Mouse (Mus musculus): Measurements from ENCODE around the gene Rnf167. TPM values are rescaled to one million over a fixed set of nuclear protein-coding genes. Genes with fewer than 3 reads are reported as not detected.

The Rnf167 gene
- polyA plus RNA-seq, 1 experiment: 77.6 TPM

DNA sequence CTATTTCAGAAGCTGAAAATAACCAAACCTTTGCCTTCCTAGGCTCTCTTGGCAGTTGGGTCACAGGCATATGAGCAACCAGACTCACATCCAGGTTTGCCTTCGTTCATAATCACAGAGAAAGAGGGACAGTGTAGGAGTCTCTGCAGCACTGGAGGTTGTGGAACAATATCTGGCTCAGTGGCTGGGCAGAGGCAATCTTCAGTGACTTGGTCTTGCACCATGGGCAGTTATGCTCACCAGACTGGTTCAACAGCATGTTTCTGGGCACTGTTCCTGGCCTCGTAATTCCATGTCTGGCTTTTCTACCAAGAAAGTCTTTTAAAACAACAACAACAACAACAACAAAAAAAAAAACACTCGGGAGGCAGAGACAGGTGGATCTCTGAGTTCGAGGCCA is 11.4 kb upstream of the Rnf167 start:
- no peak overlapping the region for H3K27ac ChIP-seq (ENCODE audit: control insufficient read depth, insufficient read depth, low read depth, low read length)
- no peaks in the 10 kb centered on the region for H3K4me1 ChIP-seq (ENCODE audit: control insufficient read depth, insufficient read depth, low read length)
- H3K36me3 ChIP-seq (ENCODE audit: control insufficient read depth, insufficient read depth, low read length): no peaks in the 10 kb centered on the region
- H3K27me3 ChIP-seq (ENCODE audit: control insufficient read depth, insufficient read depth, low read length): no peaks in the 10 kb centered on the region
- no peak overlapping the region for H3K4me3 ChIP-seq (ENCODE audit: control insufficient read depth, low read depth, low read length)
- no peak for TF ChIP-seq CTCF (IDR thresholded peaks at IDR 0.05; ENCODE audit: control insufficient read depth, insufficient read depth, insufficient replicate concordance, low read depth, low read length)
- TF ChIP-seq POLR2A (IDR thresholded peaks at IDR 0.05; ENCODE audit: control insufficient read depth, low read depth, low read length): no peak

GRCm38 (mm10) chr11:70637764-70638163 is 9.3 kb upstream of the Rnf167 start:
- H3K27ac ChIP-seq (ENCODE audit: control insufficient read depth, insufficient read depth, low read depth, low read length): no peak overlapping the region
- H3K4me3 ChIP-seq (ENCODE audit: control insufficient read depth, low read depth, low read length): no peak overlapping the region
- TF ChIP-seq POLR2A (IDR thresholded peaks at IDR 0.05; ENCODE audit: control insufficient read depth, low read depth, low read length) (no peak), CTCF (IDR thresholded peaks at IDR 0.05; ENCODE audit: control insufficient read depth, insufficient read depth, insufficient replicate concordance, low read depth, low read length) (no peak)
- no peaks in the 10 kb centered on the region for H3K4me1 ChIP-seq (ENCODE audit: control insufficient read depth, insufficient read depth, low read length)
- no peaks in the 10 kb centered on the region for H3K27me3 ChIP-seq (ENCODE audit: control insufficient read depth, insufficient read depth, low read length)
- H3K36me3 ChIP-seq (ENCODE audit: control insufficient read depth, insufficient read depth, low read length): no peaks in the 10 kb centered on the region

DNA sequence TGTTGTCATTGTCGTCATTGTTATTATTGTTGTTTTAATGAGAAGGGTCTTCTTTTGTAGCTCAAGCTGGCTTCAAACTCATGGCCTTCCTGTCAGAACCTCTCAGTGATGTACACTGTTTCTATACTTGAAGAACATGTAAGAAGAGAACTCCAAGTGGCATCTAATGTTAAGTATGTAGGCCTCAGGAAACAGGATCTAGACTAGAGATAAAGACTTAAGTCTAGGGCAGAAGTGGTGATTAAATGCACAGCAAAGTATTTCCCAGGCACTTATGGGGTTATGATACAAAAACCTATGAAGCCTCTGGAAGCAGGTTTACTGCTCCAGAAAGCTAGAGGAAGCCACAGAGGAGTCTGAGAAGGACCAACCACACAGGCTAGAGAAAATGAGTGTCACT is 8.7 kb upstream of the Rnf167 start:
- no peak overlapping the region for H3K4me3 ChIP-seq (ENCODE audit: control insufficient read depth, low read depth, low read length)

DNA sequence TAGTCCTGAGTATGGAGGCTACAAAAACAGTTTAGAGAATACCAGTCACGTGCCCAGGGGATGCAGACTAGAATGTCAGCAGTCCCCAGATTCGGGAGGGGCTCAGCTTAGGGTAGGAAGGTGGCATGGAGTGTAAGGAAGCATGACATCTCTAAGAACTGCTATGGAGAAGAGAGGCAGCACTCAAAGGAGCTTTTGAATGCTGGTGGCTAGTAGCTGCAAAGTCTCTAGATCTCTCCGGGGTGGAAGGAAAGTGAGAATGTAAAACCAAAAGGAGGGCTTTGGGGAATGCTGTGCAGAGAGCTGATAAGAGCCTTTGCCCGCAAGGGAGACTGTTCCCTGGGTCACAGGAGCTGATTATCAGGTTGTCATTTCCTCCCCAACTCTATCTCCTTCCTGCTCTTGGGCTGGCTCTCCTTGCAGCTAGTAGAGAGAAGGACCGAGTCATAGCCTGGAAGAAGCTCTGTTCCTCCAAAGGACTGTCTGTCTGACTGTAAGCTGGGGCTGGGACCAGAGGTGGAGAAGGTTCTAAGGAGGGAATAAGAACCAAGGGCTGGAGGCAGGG is 8.2 kb upstream of the Rnf167 start, which contains the start of gene Gp1ba:
TSS of gene Gp1ba (plus strand) at position 409 of the 565 bp plus-strand sequence.
- no peak for TF ChIP-seq POLR2A (IDR thresholded peaks at IDR 0.05; ENCODE audit: control insufficient read depth, low read depth, low read length)
- no peak for TF ChIP-seq CTCF (IDR thresholded peaks at IDR 0.05; ENCODE audit: control insufficient read depth, insufficient read depth, insufficient replicate concordance, low read depth, low read length)
- H3K4me3 ChIP-seq (ENCODE audit: control insufficient read depth, low read depth, low read length): no peak within 1 kb of the TSS
- H3K27ac ChIP-seq (ENCODE audit: control insufficient read depth, insufficient read depth, low read depth, low read length): no peak within 1 kb of the TSS
- H3K4me1 ChIP-seq (ENCODE audit: control insufficient read depth, insufficient read depth, low read length): no peaks in the 10 kb centered on the region
- H3K27me3 ChIP-seq (ENCODE audit: control insufficient read depth, insufficient read depth, low read length): no peaks in the 10 kb centered on the region
- no peaks in the 10 kb centered on the region for H3K36me3 ChIP-seq (ENCODE audit: control insufficient read depth, insufficient read depth, low read length)

More for the DNA sequence above, 8.7 kb upstream of the Rnf167 start:
- no peak overlapping the region for H3K27ac ChIP-seq (ENCODE audit: control insufficient read depth, insufficient read depth, low read depth, low read length)
- TF ChIP-seq CTCF (IDR thresholded peaks at IDR 0.05; ENCODE audit: control insufficient read depth, insufficient read depth, insufficient replicate concordance, low read depth, low read length) (no peak), POLR2A (IDR thresholded peaks at IDR 0.05; ENCODE audit: control insufficient read depth, low read depth, low read length) (no peak)
- no peaks in the 10 kb centered on the region for H3K36me3 ChIP-seq (ENCODE audit: control insufficient read depth, insufficient read depth, low read length)
- no peaks in the 10 kb centered on the region for H3K4me1 ChIP-seq (ENCODE audit: control insufficient read depth, insufficient read depth, low read length)
- no peaks in the 10 kb centered on the region for H3K27me3 ChIP-seq (ENCODE audit: control insufficient read depth, insufficient read depth, low read length)

GRCm38 (mm10) chr11:70639976-70640375 is 7.1 kb upstream of the Rnf167 start:
- Histone ChIP-seq H3K27me3 (ENCODE audit: control insufficient read depth, insufficient read depth, low read length) (no peaks in the 10 kb centered on the region), H3K4me3 (ENCODE audit: control insufficient read depth, low read depth, low read length) (no peak overlapping the region), H3K4me1 (ENCODE audit: control insufficient read depth, insufficient read depth, low read length) (no peaks in the 10 kb centered on the region), H3K36me3 (ENCODE audit: control insufficient read depth, insufficient read depth, low read length) (no peaks in the 10 kb centered on the region), H3K27ac (ENCODE audit: control insufficient read depth, insufficient read depth, low read depth, low read length) (no peak overlapping the region)
- TF ChIP-seq POLR2A (IDR thresholded peaks at IDR 0.05; ENCODE audit: control insufficient read depth, low read depth, low read length) (no peak), CTCF (IDR thresholded peaks at IDR 0.05; ENCODE audit: control insufficient read depth, insufficient read depth, insufficient replicate concordance, low read depth, low read length) (no peak)

- H3K4me3 ChIP-seq (ENCODE audit: control insufficient read depth, low read depth, low read length): no peak overlapping the region
- no peaks in the 10 kb centered on the region for H3K27me3 ChIP-seq (ENCODE audit: control insufficient read depth, insufficient read depth, low read length)
- no peak for TF ChIP-seq POLR2A (IDR thresholded peaks at IDR 0.05; ENCODE audit: control insufficient read depth, low read depth, low read length)
- no peak for TF ChIP-seq CTCF (IDR thresholded peaks at IDR 0.05; ENCODE audit: control insufficient read depth, insufficient read depth, insufficient replicate concordance, low read depth, low read length)
- H3K4me1 ChIP-seq (ENCODE audit: control insufficient read depth, insufficient read depth, low read length): peaks cover 3% of the 10 kb centered on the region
- H3K36me3 ChIP-seq (ENCODE audit: control insufficient read depth, insufficient read depth, low read length): no peaks in the 10 kb centered on the region
- no peak overlapping the region for H3K27ac ChIP-seq (ENCODE audit: control insufficient read depth, insufficient read depth, low read depth, low read length)
Measured at GRCm38 (mm10) chr11:70641241-70641640, 5.8 kb upstream of the Rnf167 start.

DNA sequence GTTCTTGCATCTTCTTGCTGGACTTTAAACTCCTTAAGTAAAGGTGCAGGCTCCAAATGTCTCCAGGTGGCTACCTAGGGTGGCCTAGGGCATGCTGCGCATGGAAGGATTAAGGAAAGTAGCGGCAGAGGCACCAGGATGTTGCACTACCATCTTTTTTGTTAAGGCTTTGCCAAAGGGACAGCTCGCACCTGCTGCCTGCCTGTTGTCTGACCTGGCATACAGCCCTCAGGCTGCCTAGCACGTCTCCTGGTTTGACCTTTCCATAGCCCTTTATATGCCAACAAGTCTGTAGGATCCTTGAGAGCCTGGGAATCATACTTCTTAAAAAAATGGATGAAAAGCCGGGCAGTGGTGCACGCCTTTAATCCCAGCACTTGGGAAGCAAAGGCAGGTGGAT is 4.0 kb upstream of the Rnf167 start:
- H3K27ac ChIP-seq (ENCODE audit: control insufficient read depth, insufficient read depth, low read depth, low read length): no peak overlapping the region
- TF ChIP-seq CTCF (IDR thresholded peaks at IDR 0.05; ENCODE audit: control insufficient read depth, insufficient read depth, insufficient replicate concordance, low read depth, low read length): no peak
- no peak for TF ChIP-seq POLR2A (IDR thresholded peaks at IDR 0.05; ENCODE audit: control insufficient read depth, low read depth, low read length)
- no peak overlapping the region for H3K4me3 ChIP-seq (ENCODE audit: control insufficient read depth, low read depth, low read length)
- no peaks in the 10 kb centered on the region for H3K27me3 ChIP-seq (ENCODE audit: control insufficient read depth, insufficient read depth, low read length)
- H3K36me3 ChIP-seq (ENCODE audit: control insufficient read depth, insufficient read depth, low read length): no peaks in the 10 kb centered on the region
- peaks cover 12% of the 10 kb centered on the region for H3K4me1 ChIP-seq (ENCODE audit: control insufficient read depth, insufficient read depth, low read length)
